Mouse (Mus musculus): ENCODE results near the gene Ptprm.
"Not testable (repeated sequence)": the region's sequence is repeated elsewhere in the genome, so short reads cannot be mapped to it uniquely, and the experiment has no call there.

Ptprm gene

GRCm38 (mm10) chr17:66877582-66877981 is 476.7 kb downstream of the Ptprm start:
- no peak for DNase-seq (ENCODE audit: low spot score)

GRCm38 (mm10) chr17:66874810-66875209 is 479.4 kb downstream of the Ptprm start:
- no peak for DNase-seq (ENCODE audit: low spot score)

- no peak for DNase-seq (ENCODE audit: low spot score)
These were observed 482.9 kb downstream of the Ptprm start for GRCm38 (mm10) chr17:66871396-66871795.

GRCm38 (mm10) chr17:66869581-66870002 is 484.7 kb downstream of the Ptprm start:
- DNase-seq (ENCODE audit: low spot score) = no peak

GRCm38 (mm10) chr17:66864441-66864840 is 489.8 kb downstream of the Ptprm start:
- DNase-seq (ENCODE audit: low spot score) = no peak

GRCm38 (mm10) chr17:66861557-66861956 is 492.7 kb downstream of the Ptprm start:
- DNase-seq (ENCODE audit: low spot score) = no peak

GRCm38 (mm10) chr17:66858757-66859156 is 495.5 kb downstream of the Ptprm start:
- DNase-seq (ENCODE audit: low spot score) = no peak

- no peak for DNase-seq (ENCODE audit: low spot score)
These were observed 501.8 kb downstream of the Ptprm start for GRCm38 (mm10) chr17:66852496-66852895.

- DNase-seq (ENCODE audit: low spot score) = not testable (repeated sequence)
These were observed 507.2 kb downstream of the Ptprm start for GRCm38 (mm10) chr17:66847011-66847410.

GRCm38 (mm10) chr17:66822347-66822746 is 531.9 kb downstream of the Ptprm start:
- no peak for DNase-seq (ENCODE audit: low spot score)

- no peak for DNase-seq (ENCODE audit: low spot score)
These were observed 536.9 kb downstream of the Ptprm start for GRCm38 (mm10) chr17:66817380-66817779.

GRCm38 (mm10) chr17:66815921-66816320 is 538.3 kb downstream of the Ptprm start:
- DNase-seq (ENCODE audit: low spot score) = peak; percentile 2

GRCm38 (mm10) chr17:66813786-66814185 is 540.5 kb downstream of the Ptprm start:
- DNase-seq (ENCODE audit: low spot score) = no peak

- DNase-seq (ENCODE audit: low spot score) = no peak
These were observed 540.9 kb downstream of the Ptprm start for GRCm38 (mm10) chr17:66813346-66813745.

- DNase-seq (ENCODE audit: low spot score) = no peak
These were observed 544.5 kb downstream of the Ptprm start for GRCm38 (mm10) chr17:66809786-66810185.

- DNase-seq (ENCODE audit: low spot score) = no peak
These were observed 546.1 kb downstream of the Ptprm start for GRCm38 (mm10) chr17:66808186-66808585.

- no peak for DNase-seq (ENCODE audit: low spot score)
These were observed 552.2 kb downstream of the Ptprm start for GRCm38 (mm10) chr17:66801831-66802687.

- DNase-seq (ENCODE audit: low spot score) = no peak
These were observed 554.0 kb downstream of the Ptprm start for GRCm38 (mm10) chr17:66800231-66800630.

- DNase-seq (ENCODE audit: low spot score) = no peak
These were observed 568.1 kb downstream of the Ptprm start for GRCm38 (mm10) chr17:66786166-66786565.

- no peak for DNase-seq (ENCODE audit: low spot score)
These were observed 568.7 kb downstream of the Ptprm start for GRCm38 (mm10) chr17:66785586-66785985.

GRCm38 (mm10) chr17:66783601-66784000 is 570.7 kb downstream of the Ptprm start:
- no peak for DNase-seq (ENCODE audit: low spot score)

GRCm38 (mm10) chr17:66783075-66783492 is 571.2 kb downstream of the Ptprm start:
- no peak for DNase-seq (ENCODE audit: low spot score)

GRCm38 (mm10) chr17:66781910-66782309 is 572.3 kb downstream of the Ptprm start:
- DNase-seq (ENCODE audit: low spot score) = no peak

- no peak for DNase-seq (ENCODE audit: low spot score)
These were observed 575.2 kb downstream of the Ptprm start for GRCm38 (mm10) chr17:66779026-66779425.
